Mouse (Mus musculus) hindbrain, embryonic 13.5 days (tissue): Measurements from ENCODE around the gene Olfr1448. TPM values are rescaled to one million over a fixed set of nuclear protein-coding genes. Genes with fewer than 3 reads are reported as not detected.
"Not testable (repeated sequence)": the region's sequence is repeated elsewhere in the genome, so short reads cannot be mapped to it uniquely, and the experiment has no call there.

Experiments
- ATAC-seq: fragments of 200-750 bp; cut with Nextera tagmentation; 2 replicates; pipeline ENCODE4 v1.8.0; 2017; ENCODE audit warnings: moderate TSS enrichment; ENCODE audit not compliant: low FRiP score
- H3K27ac ChIP-seq: fragments of 300-500 bp; sonication (generic); 2 replicates; pipeline ENCODE4 v1.5.1; 2015; ENCODE audit warnings: inconsistent platforms, mild to moderate bottlenecking, moderate library complexity
- H3K27me3 ChIP-seq: fragments of 300-500 bp; sonication (generic); 2 replicates; pipeline ENCODE4 v1.6.1; 2015; ENCODE audit warnings: mild to moderate bottlenecking, inconsistent platforms
- H3K36me3 ChIP-seq: fragments of 300-500 bp; sonication (generic); 2 replicates; pipeline ENCODE4 v1.6.1; 2015; ENCODE audit warnings: mild to moderate bottlenecking, inconsistent platforms
- H3K4me1 ChIP-seq: fragments of 300-500 bp; sonication (generic); replicated peaks from 2 replicates; pipeline ENCODE4 v1.6.1; 2015; ENCODE audit warnings: inconsistent platforms
- H3K4me2 ChIP-seq: fragments of 300-500 bp; sonication (generic); 2 replicates; pipeline ENCODE4 v1.6.1; 2015; ENCODE audit warnings: inconsistent platforms, mild to moderate bottlenecking, moderate library complexity
- H3K4me3 ChIP-seq: fragments of 300-500 bp; sonication (generic); 2 replicates; pipeline ENCODE4 v1.5.1; 2015; ENCODE audit warnings: mild to moderate bottlenecking, inconsistent platforms
- H3K9ac ChIP-seq: fragments of 300-500 bp; sonication (generic); 2 replicates; pipeline ENCODE4 v1.6.1; 2015; ENCODE audit warnings: mild to moderate bottlenecking, inconsistent platforms
- H3K9me3 ChIP-seq: fragments of 300-500 bp; sonication (generic); 2 replicates; pipeline ENCODE4 v1.6.1; 2016; ENCODE audit warnings: inconsistent platforms
- WGBS: fragments of 180-500 bp; shearing (Covaris S2); methylation state at CpG from one replicate; pipeline ENCODE4 v1.1.7; 2015; 5-methylcytosine and 5-hydroxymethylcytosine counted together
- polyA plus RNA-seq: library from polyadenylated mRNA; unstranded; fragments of >200 nt; fragmentation: Nextera tagmentation; extraction: Ambion mirVana; gene quantifications from 2 replicates; pipeline ENCODE4 v1.2.1, GENCODE M21; 2015

Olfr1448 gene
- polyA plus RNA-seq: not detected in 2 replicates

DNA sequence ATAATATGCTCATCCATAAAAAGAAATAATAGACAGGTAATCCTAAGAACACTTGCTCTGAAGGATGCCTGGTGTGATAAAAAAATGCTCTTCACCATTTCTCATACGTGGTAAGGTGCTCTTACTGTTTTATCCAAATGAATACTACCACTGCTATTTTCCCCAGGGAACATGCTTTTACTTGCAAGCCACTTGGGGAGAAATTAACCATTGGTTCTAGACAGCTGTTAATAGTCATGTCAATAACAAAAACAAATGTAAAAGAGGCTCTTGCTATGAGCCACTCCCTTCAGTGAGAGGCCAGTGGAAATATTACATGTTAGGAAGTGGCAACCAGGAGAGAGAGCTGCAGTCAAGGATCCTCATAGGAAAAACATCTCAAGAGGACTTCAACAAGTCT is at the start of gene Olfr1448:
Gene Olfr1448 (minus strand): TSS at position 101 of the 400 bp plus-strand sequence.
- H3K9me3 ChIP-seq: no peaks in the 10 kb centered on the region; the same call in 1 of the 2 replicates
- H3K4me3 ChIP-seq: no peak within 1 kb of the TSS
- H3K27me3 ChIP-seq: no peaks in the 10 kb centered on the region
- 67% methylated on average over 1 of the region's 1 CpGs for WGBS
- H3K4me1 ChIP-seq: no peaks in the 10 kb centered on the region
- H3K27ac ChIP-seq: no peak within 1 kb of the TSS
- H3K36me3 ChIP-seq: no peaks in the 10 kb centered on the region
- ATAC-seq: no peak
- H3K4me2 ChIP-seq: no peak within 1 kb of the TSS
- no peak within 1 kb of the TSS for H3K9ac ChIP-seq

DNA sequence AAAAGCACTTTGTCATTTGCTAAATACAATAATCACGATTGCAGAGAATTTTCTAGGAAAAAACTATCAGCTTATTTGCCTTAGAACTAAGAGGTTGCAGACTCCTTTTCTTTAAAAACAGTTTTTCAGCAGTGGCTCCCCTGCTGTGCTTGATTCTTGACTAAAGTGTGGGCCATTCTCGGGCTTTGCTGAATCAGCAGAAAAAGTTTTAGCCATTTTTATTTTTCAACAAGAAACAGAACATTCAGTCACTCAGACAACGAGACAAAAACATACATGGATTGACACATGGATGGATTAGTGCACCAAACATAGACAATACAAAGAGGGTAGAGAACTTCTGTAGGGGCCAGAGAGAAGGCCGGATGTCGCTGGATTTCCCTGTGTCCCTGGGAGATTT is 45.9 kb upstream of the Olfr1448 start:
- H3K9ac ChIP-seq, H3K4me3 ChIP-seq, H3K4me1 ChIP-seq, ATAC-seq, H3K27ac ChIP-seq, H3K4me2 ChIP-seq, H3K36me3 ChIP-seq, H3K27me3 ChIP-seq: not testable (repeated sequence)
- peaks cover 12% of the 10 kb centered on the region; the same call in 1 of the 2 replicates for H3K9me3 ChIP-seq
- WGBS: 85% methylated on average over 5 of the region's 5 CpGs

DNA sequence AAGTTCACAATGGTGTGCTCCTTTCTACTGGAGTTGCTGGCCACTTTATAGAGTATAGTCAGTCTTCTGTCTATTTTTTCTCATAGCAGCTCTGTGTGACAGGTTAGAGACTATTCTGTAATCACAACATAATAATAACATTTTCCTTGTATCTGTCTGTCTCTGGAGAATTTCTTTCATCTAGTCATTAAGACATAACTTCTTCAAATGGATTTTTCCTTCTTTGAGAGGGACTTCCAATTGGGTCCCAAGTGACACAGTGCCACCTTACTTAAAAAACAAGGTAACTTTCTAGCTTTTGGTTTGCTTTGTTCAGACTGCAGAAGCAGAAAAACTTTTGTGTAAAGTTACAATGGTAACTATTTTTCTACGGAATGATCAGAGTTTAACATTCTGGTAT is 25.7 kb upstream of the Olfr1448 start, which contains the start of gene Olfr1450:
Gene Olfr1450 (plus strand): TSS at position 301 of the 400 bp plus-strand sequence.
- no peaks in the 10 kb centered on the region for H3K27me3 ChIP-seq
- WGBS: 91% methylated on average over 1 of the region's 1 CpGs
- no peaks in the 10 kb centered on the region for H3K36me3 ChIP-seq
- no peak within 1 kb of the TSS for H3K4me3 ChIP-seq
- H3K9ac ChIP-seq: no peak within 1 kb of the TSS
- peaks cover 16% of the 10 kb centered on the region for H3K9me3 ChIP-seq
- no peaks in the 10 kb centered on the region for H3K4me1 ChIP-seq
- H3K27ac ChIP-seq: no peak within 1 kb of the TSS
- ATAC-seq: no peak
- no peak within 1 kb of the TSS for H3K4me2 ChIP-seq

DNA sequence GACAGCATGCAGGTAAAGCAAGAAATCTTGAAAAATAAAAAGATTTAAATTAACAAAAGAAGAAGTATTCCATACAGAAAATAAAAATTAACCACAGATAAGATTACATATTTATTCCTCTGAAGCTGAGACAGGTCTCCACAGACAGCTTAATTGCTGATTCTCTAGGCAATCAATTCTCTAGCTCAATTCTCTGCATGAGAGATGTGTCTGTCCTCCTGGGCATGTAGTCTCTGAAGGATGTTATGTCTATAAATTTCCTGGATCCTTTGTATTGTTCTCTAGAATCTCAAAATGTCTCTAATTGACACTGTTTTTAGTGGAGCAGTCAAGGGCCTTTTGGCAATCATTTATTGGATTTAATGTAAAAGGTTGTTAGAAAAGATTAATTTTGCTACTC is 6.3 kb upstream of the Olfr1448 start, which contains the start of gene Olfr1449:
Gene Olfr1449 (plus strand): TSS at position 301 of the 400 bp plus-strand sequence.
- Histone ChIP-seq H3K9ac (no peak within 1 kb of the TSS), H3K4me3 (no peak within 1 kb of the TSS), H3K27me3 (no peaks in the 10 kb centered on the region), H3K27ac (no peak within 1 kb of the TSS), H3K9me3 (peaks cover 5% of the 10 kb centered on the region; the same call in 1 of the 2 replicates), H3K36me3 (no peaks in the 10 kb centered on the region), H3K4me1 (no peaks in the 10 kb centered on the region), H3K4me2 (no peak within 1 kb of the TSS)
- ATAC-seq: no peak

DNA sequence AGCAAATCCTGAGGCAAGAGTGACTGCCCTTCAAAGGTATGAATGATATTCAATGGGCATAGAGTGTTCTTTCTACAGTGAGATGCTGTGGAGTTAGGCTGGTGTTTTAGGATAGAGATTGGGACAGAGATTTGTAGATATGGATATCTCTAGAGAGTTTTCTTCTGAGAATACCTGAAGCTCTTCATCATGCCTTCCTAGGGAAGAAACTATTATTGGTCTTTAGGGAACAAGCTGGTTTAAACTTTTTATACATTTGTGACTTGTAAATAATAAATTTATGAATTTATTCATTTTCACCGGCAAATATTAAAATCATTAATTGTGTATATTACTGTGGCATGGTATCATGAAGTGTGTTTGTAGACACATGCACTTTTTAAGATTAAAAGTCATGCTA is 20.6 kb downstream of the Olfr1448 start, which contains the start of gene Olfr1447:
Gene Olfr1447 (minus strand): TSS at position 101 of the 400 bp plus-strand sequence.
- WGBS: 92% methylated on average over 1 of the region's 1 CpGs
- H3K27me3 ChIP-seq: no peaks in the 10 kb centered on the region
- H3K27ac ChIP-seq: no peak within 1 kb of the TSS
- no peaks in the 10 kb centered on the region for H3K4me1 ChIP-seq
- peaks cover 12% of the 10 kb centered on the region; the same call in 1 of the 2 replicates for H3K9me3 ChIP-seq
- H3K36me3 ChIP-seq: no peaks in the 10 kb centered on the region
- no peak for ATAC-seq
- no peak within 1 kb of the TSS for H3K4me3 ChIP-seq
- no peak within 1 kb of the TSS for H3K4me2 ChIP-seq
- H3K9ac ChIP-seq: no peak within 1 kb of the TSS

DNA sequence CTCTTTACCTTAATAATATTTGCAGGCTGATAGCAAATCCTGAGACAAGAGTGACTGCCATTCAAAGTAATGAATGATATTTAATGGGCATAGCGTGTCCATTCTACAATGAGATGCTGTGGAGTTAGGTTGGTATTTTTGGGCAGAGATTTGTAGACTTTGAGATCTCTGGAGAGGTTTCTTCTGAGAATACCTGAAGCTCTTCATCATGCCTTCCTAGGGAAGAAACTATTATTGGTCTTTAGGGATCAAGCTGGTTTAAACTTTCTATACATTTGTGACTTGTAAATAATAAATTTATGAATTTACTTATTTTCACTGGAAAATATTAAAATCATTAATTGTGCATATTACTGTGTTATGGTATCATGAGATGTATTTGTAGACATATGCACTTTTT is 30.8 kb downstream of the Olfr1448 start, which contains the start of gene Olfr1446:
Gene Olfr1446 (minus strand): TSS at position 101 of the 400 bp plus-strand sequence.
- Histone ChIP-seq H3K4me1 (no peaks in the 10 kb centered on the region), H3K27me3 (no peaks in the 10 kb centered on the region), H3K4me2 (no peak within 1 kb of the TSS), H3K27ac (no peak within 1 kb of the TSS), H3K9me3 (no peaks in the 10 kb centered on the region), H3K36me3 (no peaks in the 10 kb centered on the region), H3K9ac (no peak within 1 kb of the TSS), H3K4me3 (no peak within 1 kb of the TSS)
- no peak for ATAC-seq
- WGBS: 81% methylated on average over 1 of the region's 1 CpGs

DNA sequence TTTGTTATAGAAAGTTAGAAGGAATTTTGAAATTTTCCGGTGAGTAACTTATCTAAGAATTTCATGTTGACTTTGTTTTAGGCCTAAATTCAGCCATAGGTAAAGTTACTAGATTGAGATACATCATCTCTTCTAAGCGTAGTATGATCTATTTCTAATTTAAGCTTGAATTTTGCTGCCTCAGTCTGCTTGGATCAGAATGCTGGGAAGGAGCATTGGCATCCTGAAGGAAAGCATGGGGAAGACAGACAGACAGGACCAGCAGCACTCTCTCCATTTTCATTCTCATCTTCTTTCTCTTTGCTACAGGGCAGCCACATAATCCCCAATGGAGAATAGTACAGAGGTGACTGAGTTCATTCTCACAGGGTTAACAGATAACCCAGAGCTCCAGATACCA is 40.7 kb downstream of the Olfr1448 start, which contains the start of gene Olfr1445:
Gene Olfr1445 (plus strand): TSS at position 301 of the 400 bp plus-strand sequence.
- H3K4me2 ChIP-seq: no peak within 1 kb of the TSS
- H3K9ac ChIP-seq: no peak within 1 kb of the TSS
- no peak for ATAC-seq
- H3K4me1 ChIP-seq: no peaks in the 10 kb centered on the region
- no peak within 1 kb of the TSS for H3K27ac ChIP-seq
- no peaks in the 10 kb centered on the region for H3K27me3 ChIP-seq
- H3K36me3 ChIP-seq: no peaks in the 10 kb centered on the region
- H3K4me3 ChIP-seq: no peak within 1 kb of the TSS
- 90% methylated on average over 2 of the region's 2 CpGs for WGBS
- no peaks in the 10 kb centered on the region for H3K9me3 ChIP-seq

Other genes starting within 250 kb of the Olfr1448 start
- gene Olfr1443, start 246.3 kb downstream of the Olfr1448 start, polyA plus RNA-seq: not detected in 2 replicates
- not detected in 2 replicates for gene Keg1, start 228.6 kb downstream of the Olfr1448 start, polyA plus RNA-seq
- 1.2 and 1.6 TPM in 2 replicates for gene Cntf, start 158.8 kb downstream of the Olfr1448 start, polyA plus RNA-seq
- gene Zfp91, start 128.3 kb downstream of the Olfr1448 start, polyA plus RNA-seq: 14.7 and 15.8 TPM in 2 replicates
- gene Lpxn, start 128.2 kb downstream of the Olfr1448 start, polyA plus RNA-seq: 1.5 and 1.6 TPM in 2 replicates
- not detected in 2 replicates for gene Gm5244, start 77.7 kb downstream of the Olfr1448 start, polyA plus RNA-seq
- gene Olfr1444, start 67.1 kb downstream of the Olfr1448 start, polyA plus RNA-seq: not detected in 2 replicates
- gene Olfr1445, start 40.6 kb downstream of the Olfr1448 start, polyA plus RNA-seq: not detected in 2 replicates
- not detected in 2 replicates for gene Olfr1446, start 30.9 kb downstream of the Olfr1448 start, polyA plus RNA-seq
- gene Olfr1447, start 20.7 kb downstream of the Olfr1448 start, polyA plus RNA-seq: not detected in 2 replicates
- gene Olfr1449, start 6.4 kb upstream of the Olfr1448 start, polyA plus RNA-seq: not detected in 2 replicates
- gene Olfr1450, start 25.8 kb upstream of the Olfr1448 start, polyA plus RNA-seq: not detected in 2 replicates
- not detected in 2 replicates for gene Olfr1451, start 70.6 kb upstream of the Olfr1448 start, polyA plus RNA-seq
- not detected in 2 replicates for gene Olfr1453, start 103.9 kb upstream of the Olfr1448 start, polyA plus RNA-seq
- not detected in 2 replicates for gene Olfr1454, start 136.2 kb upstream of the Olfr1448 start, polyA plus RNA-seq
- gene Olfr1457, start 173.5 kb upstream of the Olfr1448 start, polyA plus RNA-seq: not detected in 2 replicates
- gene Olfr1458, start 182.4 kb upstream of the Olfr1448 start, polyA plus RNA-seq: not detected in 2 replicates
- gene Olfr1459, start 225.1 kb upstream of the Olfr1448 start, polyA plus RNA-seq: not detected in 2 replicates
- gene Olfr1461, start 238.6 kb upstream of the Olfr1448 start, polyA plus RNA-seq: not detected in 2 replicates